Comparison of ENCODE assay signal across 27 mouse cellular contexts in the genomic region with DNA sequence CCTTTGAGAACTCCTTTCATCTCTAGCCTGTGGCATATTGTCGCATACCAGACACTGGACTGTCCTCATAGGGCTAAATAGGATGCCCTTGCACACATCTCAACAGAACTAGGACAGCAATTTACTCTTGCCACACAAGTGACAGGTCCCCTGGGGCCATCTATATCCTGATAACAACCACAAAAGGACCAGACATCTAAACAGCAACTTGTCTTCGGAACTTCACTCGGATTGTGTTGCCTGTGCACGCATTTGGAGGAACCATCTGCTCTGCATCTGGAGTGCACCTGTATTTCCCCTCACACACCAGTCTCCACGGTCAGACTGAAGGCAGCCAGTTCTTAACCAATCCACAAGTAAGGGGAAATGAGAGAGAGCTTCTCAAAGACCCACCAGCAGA.
"Had no signal": no experiment of that assay in that cellular context is flagged by ENCODE, and none has a peak within 500 bp of the region (broad histone marks: within the 10 kb centered on the region; RNA-seq: fewer than 3 reads in every experiment).

No protein-coding gene starts in this region.

- H3K27ac ChIP-seq: limb, embryonic 10.5 days; limb, embryonic 12.5 days; limb, embryonic 13.5 days; limb, embryonic 15.5 days; liver, embryonic 12.5 days; liver, embryonic 13.5 days; liver, embryonic 14.5 days; liver, embryonic 15.5 days; lung, embryonic 15.5 days; macrophage; midbrain, embryonic 10.5 days; midbrain, embryonic 12.5 days; midbrain, embryonic 13.5 days; midbrain, embryonic 15.5 days; neural tube, embryonic 12.5 days had no signal

- H3K36me3 ChIP-seq: limb, embryonic 10.5 days; limb, embryonic 12.5 days; limb, embryonic 13.5 days; limb, embryonic 15.5 days; liver, embryonic 12.5 days; liver, embryonic 13.5 days; liver, embryonic 15.5 days; lung, embryonic 15.5 days; midbrain, embryonic 10.5 days; midbrain, embryonic 12.5 days; midbrain, embryonic 13.5 days; midbrain, embryonic 15.5 days; neural tube, embryonic 12.5 days had no signal

- H3K4me3 ChIP-seq: limb, embryonic 10.5 days; limb, embryonic 12.5 days; limb, embryonic 13.5 days; limb, embryonic 15.5 days; liver, embryonic 12.5 days; liver, embryonic 13.5 days; liver, embryonic 15.5 days; lung, embryonic 15.5 days; megakaryocyte, embryonic 14.5 days; midbrain, embryonic 10.5 days; midbrain, embryonic 12.5 days; midbrain, embryonic 13.5 days; midbrain, embryonic 15.5 days; myocyte; neural tube, embryonic 12.5 days had no signal

- DNase-seq: left cerebral cortex, postnatal 4 days; liver; liver, embryonic 13.5 days; liver, postnatal 0 days; lung, adult 18-20 months; lung, adult 2 months; lung, embryonic 14.5 days; lung, postnatal 14 days; lung, postnatal 36 days; lung, postnatal 4 days; midbrain, embryonic 14.5 days had no signal

- H3K4me1 ChIP-seq: limb, embryonic 10.5 days; limb, embryonic 12.5 days; limb, embryonic 13.5 days; liver, embryonic 12.5 days; liver, embryonic 13.5 days; liver, embryonic 15.5 days; megakaryocyte, embryonic 14.5 days; neural tube, embryonic 12.5 days had no signal

- H3K9me3 ChIP-seq: limb, embryonic 10.5 days; limb, embryonic 12.5 days; limb, embryonic 13.5 days; limb, embryonic 15.5 days; liver, embryonic 12.5 days; liver, embryonic 13.5 days; liver, embryonic 15.5 days; lung, embryonic 15.5 days; midbrain, embryonic 10.5 days; midbrain, embryonic 12.5 days; midbrain, embryonic 13.5 days; midbrain, embryonic 15.5 days; neural tube, embryonic 12.5 days had no signal

- H3K27me3 ChIP-seq: limb, embryonic 12.5 days; limb, embryonic 13.5 days; limb, embryonic 15.5 days; liver, embryonic 12.5 days; liver, embryonic 13.5 days; liver, embryonic 15.5 days; lung, embryonic 15.5 days; midbrain, embryonic 12.5 days; midbrain, embryonic 13.5 days; midbrain, embryonic 15.5 days; neural tube, embryonic 12.5 days had no signal
